ENCODE assay signal across 7 mouse cellular contexts in genomic region chr3:147063578-147064442, GRCm38 (mm10).
DNase-seq lines count a peak whose midpoint lies in the region; ATAC-seq lines count a peak whose summit lies in the region.

No protein-coding gene starts in this region.

- no peaks in the 10 kb centered on the region for H3K36me3 ChIP-seq in kidney, embryonic 16.5 days (ENCODE audit: insufficient read depth, low read length)
- H3K36me3 ChIP-seq in forebrain, embryonic 11.5 days (ENCODE audit: control insufficient read depth, insufficient read depth, low read length): no peaks in the 10 kb centered on the region
- no peaks in the 10 kb centered on the region for H3K36me3 ChIP-seq in hindbrain, embryonic 16.5 days (ENCODE audit: control insufficient read depth, insufficient read depth, low read length)
- no peaks in the 10 kb centered on the region for H3K36me3 ChIP-seq in neural tube, embryonic 15.5 days

- ATAC-seq in kidney, embryonic 16.5 days (ENCODE audit: low FRiP score, low TSS enrichment): 0 out of 2 replicates have a peak, but pooled peaks have one; percentile 46
- ATAC-seq in forebrain, embryonic 11.5 days (replicated peaks; ENCODE audit: low FRiP score): peak; percentile 85
- peak; percentile 91 for ATAC-seq in hindbrain, embryonic 16.5 days
- peak; percentile 82 for ATAC-seq in neural tube, embryonic 15.5 days (ENCODE audit: low FRiP score)
- ATAC-seq in megakaryocyte progenitor cell, adult 5-6 weeks (replicated peaks; ENCODE audit: poor library complexity): no peak

- no peak overlapping the region for H3K9ac ChIP-seq in kidney, embryonic 16.5 days (replicated peaks; ENCODE audit: low read length)
- H3K9ac ChIP-seq in forebrain, embryonic 11.5 days (ENCODE audit: low read length): no peak overlapping the region
- no peak overlapping the region for H3K9ac ChIP-seq in hindbrain, embryonic 16.5 days (ENCODE audit: low read depth, low read length)
- H3K9ac ChIP-seq in neural tube, embryonic 15.5 days (replicated peaks): no peak overlapping the region

- no peak overlapping the region for H3K4me2 ChIP-seq in kidney, embryonic 16.5 days (replicated peaks; ENCODE audit: low read depth, low read length)
- 0 out of 2 replicates have a peak overlapping the region, but pooled peaks have one; percentile 2 for H3K4me2 ChIP-seq in forebrain, embryonic 11.5 days (ENCODE audit: low read depth, low read length, severe bottlenecking)
- 0 out of 2 replicates have a peak overlapping the region, but pooled peaks have one; percentile 3 for H3K4me2 ChIP-seq in hindbrain, embryonic 16.5 days (ENCODE audit: low read length)
- peak overlapping the region; percentile 6 for H3K4me2 ChIP-seq in neural tube, embryonic 15.5 days

- H3K4me3 ChIP-seq in kidney, embryonic 16.5 days (ENCODE audit: low read length): no peak overlapping the region
- no peak overlapping the region for H3K4me3 ChIP-seq in forebrain, embryonic 11.5 days (ENCODE audit: low read depth, low read length)
- H3K4me3 ChIP-seq in hindbrain, embryonic 16.5 days (ENCODE audit: low read length): no peak overlapping the region
- no peak overlapping the region for H3K4me3 ChIP-seq in neural tube, embryonic 15.5 days (replicated peaks)

- H3K27ac ChIP-seq in kidney, embryonic 16.5 days (ENCODE audit: low read length): no peak overlapping the region
- H3K27ac ChIP-seq in forebrain, embryonic 11.5 days (ENCODE audit: low read depth, low read length): no peak overlapping the region
- peak overlapping the region; percentile 6; the same call in 1 of the 2 replicates for H3K27ac ChIP-seq in hindbrain, embryonic 16.5 days (ENCODE audit: low read depth, low read length)
- 0 out of 2 replicates have a peak overlapping the region, but pooled peaks have one; percentile 28 for H3K27ac ChIP-seq in neural tube, embryonic 15.5 days (replicated peaks)

- H3K4me1 ChIP-seq in kidney, embryonic 16.5 days (ENCODE audit: insufficient read depth, low read length): no peaks in the 10 kb centered on the region
- 0 out of 2 replicates have a peak, but pooled peaks cover 3% of the 10 kb centered on the region for H3K4me1 ChIP-seq in forebrain, embryonic 11.5 days (replicated peaks; ENCODE audit: control insufficient read depth, insufficient read depth, low read length)
- peaks cover 6% of the 10 kb centered on the region for H3K4me1 ChIP-seq in hindbrain, embryonic 16.5 days (ENCODE audit: control insufficient read depth, insufficient read depth, low read depth, low read length)
- H3K4me1 ChIP-seq in neural tube, embryonic 15.5 days: peaks cover 13% of the 10 kb centered on the region

- H3K27me3 ChIP-seq in kidney, embryonic 16.5 days (ENCODE audit: insufficient read depth, low read length): no peaks in the 10 kb centered on the region
- no peaks in the 10 kb centered on the region for H3K27me3 ChIP-seq in forebrain, embryonic 11.5 days (ENCODE audit: control insufficient read depth, insufficient read depth, low read length)
- H3K27me3 ChIP-seq in hindbrain, embryonic 16.5 days (replicated peaks; ENCODE audit: control insufficient read depth, insufficient read depth, low read length): no peaks in the 10 kb centered on the region
- H3K27me3 ChIP-seq in neural tube, embryonic 15.5 days (replicated peaks): no peaks in the 10 kb centered on the region

- 72% methylated on average over 16 of the region's 16 CpGs for WGBS in kidney, embryonic 16.5 days
- WGBS in forebrain, embryonic 11.5 days: 68% methylated on average over 16 of the region's 16 CpGs
- 47% methylated on average over 16 of the region's 16 CpGs for WGBS in hindbrain, embryonic 16.5 days
- WGBS in neural tube, embryonic 15.5 days: 47% methylated on average over 16 of the region's 16 CpGs

- H3K9me3 ChIP-seq in kidney, embryonic 16.5 days (ENCODE audit: low read length): no peaks in the 10 kb centered on the region
- H3K9me3 ChIP-seq in forebrain, embryonic 11.5 days (ENCODE audit: control insufficient read depth, low read length): no peaks in the 10 kb centered on the region
- H3K9me3 ChIP-seq in hindbrain, embryonic 16.5 days (ENCODE audit: control insufficient read depth, low read length): no peaks in the 10 kb centered on the region
- H3K9me3 ChIP-seq in neural tube, embryonic 15.5 days (replicated peaks): no peaks in the 10 kb centered on the region

- no peak for DNase-seq in kidney, adult 9 months
- no peak for DNase-seq in forebrain, embryonic 11.5 days (ENCODE audit: low spot score)
- no peak for DNase-seq in spleen, adult 12 weeks (ENCODE audit: low spot score)

Comparison
In these comparisons a context has a peak if more than half of its experiments do, and no peak if none do; other contexts are left out.
1. H3K27ac ChIP-seq: peak in hindbrain, embryonic 16.5 days (single experiment) and neural tube, embryonic 15.5 days (single experiment); none in kidney, embryonic 16.5 days (single experiment) and forebrain, embryonic 11.5 days (single experiment).